In the genomic region with DNA sequence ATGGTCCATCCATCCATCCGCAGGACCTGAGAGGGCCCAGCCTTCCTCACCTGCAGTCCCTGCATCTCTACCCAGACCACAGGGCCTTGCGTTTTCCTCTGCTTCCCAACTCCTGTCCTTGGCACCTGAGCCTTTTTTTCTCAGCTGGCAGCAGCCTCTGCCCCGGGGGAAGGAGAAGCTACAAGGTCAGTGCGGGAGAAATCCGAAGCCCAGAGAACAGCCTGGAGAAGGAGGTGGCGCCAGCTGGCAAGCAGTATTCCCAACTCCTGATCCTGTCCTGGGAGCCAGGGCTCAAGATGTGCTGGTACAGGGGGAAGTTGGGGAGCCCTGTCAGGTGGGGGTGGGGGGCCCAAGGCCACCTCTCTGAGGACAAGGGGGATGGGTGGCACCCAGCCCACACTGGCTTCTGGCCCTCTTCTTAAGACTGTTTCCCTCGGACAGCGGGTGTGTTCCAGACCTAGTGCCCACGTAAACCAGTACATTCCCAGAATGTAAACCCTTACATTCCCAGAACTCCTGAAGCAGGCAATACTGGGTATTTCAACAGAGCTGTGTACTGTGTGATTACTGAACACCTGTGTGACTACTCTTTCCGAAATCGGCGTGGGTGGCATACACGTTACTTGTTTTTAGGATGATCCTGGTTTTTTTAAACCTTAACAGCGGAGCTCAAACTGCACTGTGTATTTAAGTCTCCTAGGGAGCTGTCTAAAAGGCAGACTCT, we compare ENCODE assay signal across 10 mouse cellular contexts. TPM values are rescaled to one million over a fixed set of nuclear protein-coding genes. Genes with fewer than 3 reads are reported as not detected.
A peak's percentile ranks its signal among the peaks of the same experiment; 100 is the strongest.
DNase-seq lines count a peak whose midpoint lies in the region; ATAC-seq and TF ChIP-seq lines count a peak whose summit lies in the region.
"Had no signal": no experiment of that assay in that cellular context is flagged by ENCODE, and none has a peak within 500 bp of the region (broad histone marks: within the 10 kb centered on the region; RNA-seq: fewer than 3 reads in every experiment).

No protein-coding gene starts in this region.

- no peaks in the 10 kb centered on the region for H3K36me3 ChIP-seq in heart, embryonic 12.5 days
- peaks cover 3% of the 10 kb centered on the region; the same call in 1 of the 2 replicates for H3K36me3 ChIP-seq in thymus, adult 2 months (ENCODE audit: control insufficient read depth, insufficient read depth, low read length)
- H3K36me3 ChIP-seq: lung, embryonic 15.5 days had no signal

- no peak for TF ChIP-seq POLR2A in thymus, adult 2 months (IDR thresholded peaks at IDR 0.05; ENCODE audit: control insufficient read depth, extremely low read depth, insufficient read depth, low read length, poor library complexity)

- H3K27ac ChIP-seq in heart, embryonic 12.5 days (ENCODE audit: poor library complexity, severe bottlenecking), result no peak overlapping the region
- no peak overlapping the region for H3K27ac ChIP-seq in thymus, adult 2 months (ENCODE audit: control insufficient read depth, insufficient read depth, low read length)
- no peak overlapping the region for H3K27ac ChIP-seq in layer of hippocampus, adult 2 months
- H3K27ac ChIP-seq: lung, embryonic 15.5 days had no signal

- no peaks in the 10 kb centered on the region for H3K9me3 ChIP-seq in heart, embryonic 12.5 days (replicated peaks)
- H3K9me3 ChIP-seq: lung, embryonic 15.5 days had no signal

- ATAC-seq in heart, embryonic 12.5 days (ENCODE audit: insufficient number of reproducible peaks, low FRiP score), result no peak
- ATAC-seq: CD4-positive, CD25-positive, alpha-beta regulatory T cell, adult 4 months had no signal

- intact Hi-C loops in heart, postnatal 10 days (cut with DNase I), result no loop called here

- WGBS in heart, embryonic 12.5 days, result 86% methylated on average over 14 of the region's 14 CpGs
- 95% methylated on average over 14 of the region's 14 CpGs for WGBS in thymus, adult 2 months

- TF ChIP-seq CTCF in thymus, adult 2 months (IDR thresholded peaks at IDR 0.05; ENCODE audit: borderline replicate concordance, control insufficient read depth, extremely low read depth, insufficient read depth, low read length, poor library complexity), result no peak
- no peak for TF ChIP-seq CTCF in layer of hippocampus, adult 2 months (conservative IDR thresholded peaks at IDR 0.05)

- H3K4me1 ChIP-seq in heart, embryonic 12.5 days (replicated peaks), result peaks cover 47% of the 10 kb centered on the region
- peaks cover 49% of the 10 kb centered on the region for H3K4me1 ChIP-seq in thymus, adult 2 months (replicated peaks; ENCODE audit: control insufficient read depth, insufficient read depth, low read length)

- H3K9ac ChIP-seq in heart, embryonic 12.5 days, result no peak overlapping the region
- H3K9ac ChIP-seq: lung, embryonic 15.5 days had no signal

- no peak overlapping the region for H3K4me2 ChIP-seq in heart, embryonic 12.5 days
- H3K4me2 ChIP-seq: lung, embryonic 15.5 days had no signal

- no peaks in the 10 kb centered on the region for H3K27me3 ChIP-seq in heart, embryonic 12.5 days (replicated peaks)
- H3K27me3 ChIP-seq in thymus, adult 2 months (ENCODE audit: control insufficient read depth, insufficient read depth, low read length), result no peaks in the 10 kb centered on the region
- H3K27me3 ChIP-seq: lung, embryonic 15.5 days had no signal

- no peak overlapping the region for H3K4me3 ChIP-seq in heart, embryonic 12.5 days
- H3K4me3 ChIP-seq in thymus, adult 2 months (ENCODE audit: control insufficient read depth, insufficient read depth, low read length), result no peak overlapping the region
- H3K4me3 ChIP-seq in layer of hippocampus, adult 2 months, result no peak overlapping the region
- H3K4me3 ChIP-seq: lung, embryonic 15.5 days had no signal

- DNase-seq in heart, adult 11 months, result peak; percentile 99
- DNase-seq in NIH3T3 (ENCODE audit: low read depth), result peak; percentile 42
- DNase-seq in cerebellum, adult 9-11 months, result peak; percentile 80
- DNase-seq in heart, postnatal 10 days, result peak; percentile 66 to 82
- no peak for DNase-seq in thymus, adult 2 months
- DNase-seq in B cell, adult 2 months, result no peak
- no peak for DNase-seq in layer of hippocampus, adult 2 months (ENCODE audit: low spot score in 2 of 2)

RNA-seq across cellular contexts. Expression of a gene that starts 9.9 kb away (rescaled TPM):
- polyA plus RNA-seq in heart, embryonic 12.5 days (2016; fragmentation: Nextera tagmentation; extraction: Ambion mirVana), result 11.4 and 12.7 TPM in 2 replicates
- 10 to 100 TPM; 41.9 to 45.6 TPM for total RNA-seq in heart, postnatal 10 days (2021)
- 138 and 152 TPM in 2 replicates for polyA plus RNA-seq in thymus, adult 2 months (2012; rRNA removed)
- total RNA-seq in layer of hippocampus, adult 2 months (2021), result 10 to 100 TPM in 1 of 2 experiments, 1 to 10 TPM in 1; 9.5 to 11.1 TPM

RNA-seq across cellular contexts. Expression of a gene that starts 44.1 kb away (rescaled TPM):
- 5.4 and 5.7 TPM in 2 replicates for polyA plus RNA-seq in heart, embryonic 12.5 days (2016; fragmentation: Nextera tagmentation; extraction: Ambion mirVana)
- 10 to 100 TPM; 34.3 to 56.2 TPM for total RNA-seq in heart, postnatal 10 days (2021)
- polyA plus RNA-seq in thymus, adult 2 months (2012; rRNA removed), result 28.5 and 30.4 TPM in 2 replicates
- 10 to 100 TPM; 30.3 to 33.3 TPM for total RNA-seq in layer of hippocampus, adult 2 months (2021)

Comparison
In these comparisons a context has a peak if more than half of its experiments do, and no peak if none do; other contexts are left out.
1. DNase-seq: peak in heart, adult 11 months (single experiment), NIH3T3 (single experiment), cerebellum, adult 9-11 months (single experiment) and heart, postnatal 10 days (2 of 2); none in thymus, adult 2 months (single experiment), B cell, adult 2 months (0 of 2) and layer of hippocampus, adult 2 months (0 of 2).